Mouse (Mus musculus) ES-E14 (cell line): ENCODE measurements around the gene Lclat1.

Experiments
- CHD2 ChIP-seq: IDR thresholded peaks from 2 replicates; pipeline ENCODE4 v1.6.1; 2014; ENCODE audit warnings: mild to moderate bottlenecking, low read depth, low read length, inconsistent platforms
- HCFC1 ChIP-seq: IDR thresholded peaks from 2 replicates; pipeline ENCODE4 v1.6.1; 2012; ENCODE audit warnings: low read length, inconsistent platforms, borderline replicate concordance; ENCODE audit not compliant: insufficient read depth
- MAFK ChIP-seq: IDR thresholded peaks from 2 replicates; pipeline ENCODE4 v1.6.1; 2014; ENCODE audit warnings: mild to moderate bottlenecking, low read depth, low read length, inconsistent platforms; ENCODE audit not compliant: insufficient read depth
- ZC3H11A ChIP-seq: IDR thresholded peaks from 2 replicates; pipeline ENCODE4 v1.6.1; 2012; ENCODE audit warnings: low read depth, mild to moderate bottlenecking, inconsistent platforms, low read length, borderline replicate concordance
- ZNF384 ChIP-seq: IDR thresholded peaks from 2 replicates; pipeline ENCODE4 v1.6.1; 2012; ENCODE audit warnings: low read depth, low read length, inconsistent platforms

GRCm38 (mm10) chr17:73108888-73109259, 1.1 kb downstream of the Lclat1 start:
- TF ChIP-seq MAFK (no peak), ZNF384 (no peak), HCFC1 (no peak), CHD2 (no peak), ZC3H11A (no peak)
